Mouse (Mus musculus) layer of hippocampus, adult 8-10 months (tissue): ENCODE measurements around the gene Zfp286. TPM values are rescaled to one million over a fixed set of nuclear protein-coding genes. Genes with fewer than 3 reads are reported as not detected.

Source experiments
- DNase-seq, 2 experiments: peaks; one replicate each; pipeline ENCODE4 v3.0.0; 2022; ENCODE audit warnings: low spot score in 2 of 2
- total RNA-seq, 4 experiments: library from RNA; stranded (reverse); gene quantifications; 2 replicates each; pipeline ENCODE4 v1.2.4; 2022

The Zfp286 gene
- total RNA-seq, 4 experiments from 2014 or later = 21.2 to 31.8 (median 24.3) TPM

DNA sequence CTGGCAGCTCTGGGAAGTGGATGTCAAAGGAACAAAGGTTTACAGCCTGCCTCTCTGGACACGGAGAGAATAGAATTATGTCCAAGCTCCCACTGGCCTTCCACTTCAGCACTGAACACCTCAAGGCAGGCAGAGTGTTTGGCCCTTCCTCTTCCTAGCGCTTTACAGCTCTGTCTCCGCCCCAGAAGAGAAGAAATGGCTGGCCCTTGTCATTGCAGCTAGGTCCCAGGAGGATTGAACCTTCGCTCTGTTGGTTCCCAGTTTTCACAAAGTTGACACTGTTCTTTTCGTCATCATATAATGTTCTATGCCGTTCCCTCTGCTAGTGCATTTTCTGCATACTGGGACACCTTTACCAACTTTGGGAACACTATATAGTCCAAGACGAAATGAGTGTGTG lies 81.0 kb downstream of the Zfp286 start:
- DNase-seq = no peak

DNA sequence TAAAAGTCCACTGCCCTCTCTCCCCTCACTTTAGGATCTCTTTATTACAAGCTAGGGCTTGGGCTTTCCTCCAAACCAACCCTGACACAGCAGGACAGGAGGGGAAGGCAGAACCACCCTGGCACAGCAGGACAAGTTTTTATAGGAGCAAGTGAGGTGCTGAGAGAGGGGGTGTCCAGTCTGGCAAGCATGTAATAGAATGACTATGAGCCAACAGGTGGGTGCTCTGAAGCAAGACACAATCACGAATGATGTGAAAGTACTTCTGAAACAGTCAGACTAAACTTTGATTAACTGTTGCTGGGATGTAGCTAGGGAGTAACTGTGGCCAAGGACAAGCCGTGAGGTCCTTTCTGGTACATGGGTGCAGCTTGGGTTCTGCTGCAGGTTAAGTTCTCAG lies 83.1 kb downstream of the Zfp286 start:
- no peak for DNase-seq

Other genes with a start within 250 kb of the Zfp286 start
- gene Ubb, start 238.3 kb downstream of the Zfp286 start, total RNA-seq = 1,000 to 10,000 TPM; 1,746 to 1,909 (median 1,854) TPM
- 10 to 100 TPM; 14.5 to 15.9 (median 15.1) TPM for gene Trpv2, start 215.0 kb downstream of the Zfp286 start, total RNA-seq
- 1 to 10 TPM; 7.5 to 9.3 (median 9.0) TPM for gene Lrrc75a, start 140.9 kb downstream of the Zfp286 start, total RNA-seq
- 10 to 100 TPM; 17.4 to 25.5 (median 20.8) TPM for gene Mmgt2, start 140.8 kb downstream of the Zfp286 start, total RNA-seq
- gene Zfp287, start 57.6 kb downstream of the Zfp286 start, total RNA-seq = 10 to 100 TPM; 16.3 to 19.9 (median 18.5) TPM
- not detected for gene Gm10428, start 36.4 kb downstream of the Zfp286 start, total RNA-seq
- 1 to 10 TPM; 1.5 to 2.6 (median 1.8) TPM for gene Trim16, start 30.8 kb upstream of the Zfp286 start, total RNA-seq
- gene Fbxw10, start 57.6 kb upstream of the Zfp286 start, total RNA-seq = 1 to 10 TPM; 1.0 to 2.4 (median 1.8) TPM
- gene Tvp23b, start 90.0 kb upstream of the Zfp286 start, total RNA-seq = 10 to 100 TPM; 32.5 to 35.7 (median 35.2) TPM
- under 1 TPM in 1 of 4 experiments, not detected in 3; 0.66 TPM for gene Cdrt4, start 161.7 kb upstream of the Zfp286 start, total RNA-seq